In the genomic region with DNA sequence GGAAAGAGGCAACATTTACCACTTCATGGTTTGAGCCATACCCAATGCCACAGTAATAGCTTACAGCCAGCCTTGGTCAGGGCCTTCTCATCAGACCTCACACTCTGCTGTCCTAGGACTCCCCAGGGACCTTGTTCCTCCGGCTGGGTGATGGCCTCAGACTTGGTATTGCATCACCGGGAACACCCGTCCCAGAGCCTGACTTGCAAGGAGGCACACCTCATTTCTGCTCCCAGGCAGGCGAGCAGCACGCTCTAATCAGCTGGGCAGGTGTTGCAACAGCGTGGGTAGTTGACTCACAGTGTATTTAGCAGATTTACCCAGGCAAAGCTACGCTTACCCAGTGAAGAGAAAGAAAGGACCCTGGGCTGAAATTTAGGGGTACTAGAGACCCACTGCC, we compare ENCODE assay signal across 10 mouse cellular contexts. TPM values are rescaled to one million over a fixed set of nuclear protein-coding genes. Genes with fewer than 3 reads are reported as not detected.
DNase-seq lines count a peak whose midpoint lies in the region; ATAC-seq and TF ChIP-seq lines count a peak whose summit lies in the region.
"Had no signal": no experiment of that assay in that cellular context is flagged by ENCODE, and none has a peak within 500 bp of the region (broad histone marks: within the 10 kb centered on the region; RNA-seq: fewer than 3 reads in every experiment).

No protein-coding gene starts in this region.

- H3K36me3 ChIP-seq in liver, adult 2 months (ENCODE audit: control insufficient read depth, insufficient read depth, low read length), result no peaks in the 10 kb centered on the region
- H3K36me3 ChIP-seq in myocyte (ENCODE audit: control insufficient read depth, insufficient read depth), result no peaks in the 10 kb centered on the region
- H3K36me3 ChIP-seq in forebrain, embryonic 16.5 days (ENCODE audit: control insufficient read depth, insufficient read depth), result no peaks in the 10 kb centered on the region
- no peaks in the 10 kb centered on the region for H3K36me3 ChIP-seq in forebrain, embryonic 10.5 days (replicated peaks)
- H3K36me3 ChIP-seq: neural tube, embryonic 12.5 days had no signal

- peak overlapping the region; percentile 85 for H3K27ac ChIP-seq in gastrocnemius, adult 2 months
- H3K27ac ChIP-seq in liver, adult 2 months (replicated peaks; ENCODE audit: insufficient read depth, low read depth, low read length), result peak overlapping the region; percentile 9; the same call in 1 of the 2 replicates
- no peak overlapping the region for H3K27ac ChIP-seq in forebrain, embryonic 16.5 days (ENCODE audit: low read length)
- no peak overlapping the region for H3K27ac ChIP-seq in forebrain, embryonic 10.5 days
- H3K27ac ChIP-seq: kidney, postnatal 0 days; neural tube, embryonic 12.5 days had no signal

- no peaks in the 10 kb centered on the region for H3K27me3 ChIP-seq in liver, adult 2 months (ENCODE audit: control insufficient read depth, insufficient read depth, low read length)
- no peaks in the 10 kb centered on the region for H3K27me3 ChIP-seq in myocyte (ENCODE audit: control insufficient read depth, insufficient read depth, insufficient read length)
- H3K27me3 ChIP-seq in forebrain, embryonic 16.5 days (replicated peaks; ENCODE audit: control insufficient read depth, insufficient read depth, low read length), result no peaks in the 10 kb centered on the region
- no peaks in the 10 kb centered on the region for H3K27me3 ChIP-seq in forebrain, embryonic 10.5 days (ENCODE audit: poor library complexity, severe bottlenecking)
- H3K27me3 ChIP-seq: neural tube, embryonic 12.5 days had no signal

- peaks cover 26% of the 10 kb centered on the region; the same call in 1 of the 2 replicates for H3K79me2 ChIP-seq in liver, adult 2 months (ENCODE audit: control insufficient read depth, insufficient read depth, low read length)
- peaks cover 100% of the 10 kb centered on the region for H3K79me2 ChIP-seq in myocyte (ENCODE audit: control insufficient read depth, insufficient read depth)

- no peak for TF ChIP-seq POLR2A in liver, adult 2 months (IDR thresholded peaks at IDR 0.05; ENCODE audit: extremely low read depth, insufficient read depth, low read length)
- peak; percentile 49 for TF ChIP-seq POLR2A in myocyte (IDR thresholded peaks at IDR 0.05; ENCODE audit: insufficient read length, low read depth)

- no peak for TF ChIP-seq CTCF in gastrocnemius, adult 2 months (IDR thresholded peaks at IDR 0.05)
- no peak for TF ChIP-seq CTCF in liver, adult 2 months (IDR thresholded peaks at IDR 0.05; ENCODE audit: low read depth, low read length)

- no peak overlapping the region for H3ac ChIP-seq in myocyte (ENCODE audit: control insufficient read depth, insufficient read length)

- peak; percentile 80 for DNase-seq in gastrocnemius, adult 2 months
- DNase-seq in gastrocnemius, postnatal 36 days, result no peak
- DNase-seq in adrenal gland, adult 2 months, result peak; percentile 75
- DNase-seq in liver, adult 2 months (ENCODE audit: extremely low read depth, low read depth, low spot score), result peak; percentile 93
- no peak for DNase-seq in right cerebral cortex, postnatal 25 days
- DNase-seq in forebrain, embryonic 10.5 days (ENCODE audit: extremely low spot score, low spot score), result no peak

- H3K9me3 ChIP-seq in forebrain, embryonic 16.5 days (ENCODE audit: control insufficient read depth, low read length), result no peaks in the 10 kb centered on the region
- no peaks in the 10 kb centered on the region for H3K9me3 ChIP-seq in forebrain, embryonic 10.5 days
- H3K9me3 ChIP-seq: neural tube, embryonic 12.5 days had no signal

- H3K4me1 ChIP-seq in liver, adult 2 months (ENCODE audit: control insufficient read depth, insufficient read depth, low read length), result peaks cover 13% of the 10 kb centered on the region
- peaks cover 9% of the 10 kb centered on the region for H3K4me1 ChIP-seq in forebrain, embryonic 16.5 days (replicated peaks; ENCODE audit: control insufficient read depth, insufficient read depth, low read length)
- no peaks in the 10 kb centered on the region for H3K4me1 ChIP-seq in forebrain, embryonic 10.5 days

- WGBS in liver, adult 2 months, result 26% methylated on average over 7 of the region's 7 CpGs
- WGBS in forebrain, embryonic 16.5 days, result 88% methylated on average over 7 of the region's 7 CpGs
- WGBS in forebrain, embryonic 10.5 days, result 88% methylated on average over 7 of the region's 7 CpGs

- H3K9ac ChIP-seq in liver, adult 2 months (ENCODE audit: low read depth, low read length), result no peak overlapping the region
- H3K9ac ChIP-seq in forebrain, embryonic 16.5 days (replicated peaks; ENCODE audit: low read depth, low read length), result no peak overlapping the region
- H3K9ac ChIP-seq: neural tube, embryonic 12.5 days had no signal

- H3K4me2 ChIP-seq in myocyte (ENCODE audit: low read depth), result peak overlapping the region; percentile 39
- H3K4me2 ChIP-seq in forebrain, embryonic 16.5 days (ENCODE audit: low read length), result no peak overlapping the region
- H3K4me2 ChIP-seq: neural tube, embryonic 12.5 days had no signal

- intact Hi-C loops in gastrocnemius, adult 2 months (cut with DNase I), result loop anchor here (2.0 to 5.0 kb wide), 2 partner anchors 61 to 75 kb away; no protein-coding TSS in a partner anchor
- intact Hi-C loops in gastrocnemius, postnatal 36 days (cut with DNase I), result no loop called here

- H3K4me3 ChIP-seq in gastrocnemius, adult 2 months, result peak overlapping the region; percentile 57; the same call in 1 of the 2 replicates
- no peak overlapping the region for H3K4me3 ChIP-seq in liver, adult 2 months (ENCODE audit: insufficient read depth, low read depth, low read length)
- no peak overlapping the region for H3K4me3 ChIP-seq in myocyte
- no peak overlapping the region for H3K4me3 ChIP-seq in forebrain, embryonic 16.5 days (replicated peaks; ENCODE audit: low read length)
- H3K4me3 ChIP-seq in forebrain, embryonic 10.5 days, result no peak overlapping the region
- H3K4me3 ChIP-seq: neural tube, embryonic 12.5 days had no signal

- ATAC-seq in forebrain, embryonic 16.5 days, result no peak

TF ChIP-seq in myocyte, 11 proteins besides CTCF, POLR2A, EP300 and RAD21:
- TF ChIP-seq CEBPB (IDR thresholded peaks at IDR 0.05; ENCODE audit: insufficient read depth, poor library complexity, severe bottlenecking) (peak; percentile 96), POLR2AphosphoS2 (IDR thresholded peaks at IDR 0.05; ENCODE audit: insufficient read length, low read depth) (peak; percentile 58), E2F4 (IDR thresholded peaks at IDR 0.05; ENCODE audit: insufficient read depth) (no peak), REST (IDR thresholded peaks at IDR 0.05; ENCODE audit: insufficient read depth, insufficient read length) (no peak), MYOG (IDR thresholded peaks at IDR 0.05; ENCODE audit: control insufficient read depth in 1 of 3, insufficient read depth in 1 of 3, insufficient read length in 2 of 3, low read depth in 2 of 3) (peak in 1 of 3 experiments; percentile 82), MYOD1 (IDR thresholded peaks at IDR 0.05; ENCODE audit: control insufficient read depth in 1 of 3, insufficient read length in 2 of 3, low read depth in 2 of 3) (peak in 1 of 3 experiments; percentile 82)
TF ChIP-seq in myocyte: peak in this region for 4.

RNA-seq across cellular contexts. Expression of a gene that starts 11.2 kb away (rescaled TPM):
- total RNA-seq in gastrocnemius, adult 2 months (2021), result 100 to 1,000 TPM; 134 to 142 TPM
- 100 to 1,000 TPM; 107 to 112 TPM for total RNA-seq in gastrocnemius, postnatal 36 days (2021)
- 10 to 100 TPM; 56.9 to 61.0 TPM for total RNA-seq in adrenal gland, adult 2 months (2021)
- 32.8 and 38.5 TPM in 2 replicates for polyA plus RNA-seq in adrenal gland, adult 2 months (2012; rRNA removed)
- 12.3 and 12.6 TPM in 2 replicates for total RNA-seq in liver, adult 2 months (2014; rRNA removed)
- 22.6 and 25.3 TPM in 2 replicates for polyA plus RNA-seq in liver, adult 2 months (2012; rRNA removed)
- 103 TPM for polyA plus RNA-seq in myocyte (2012; fragmentation: generic; extraction: Trizol)
- polyA plus RNA-seq in forebrain, embryonic 16.5 days (2015; fragmentation: Nextera tagmentation; extraction: Ambion mirVana), result 17.9 and 22.0 TPM in 2 replicates
- polyA plus RNA-seq in forebrain, embryonic 10.5 days (2016; fragmentation: Nextera tagmentation; extraction: Ambion mirVana), result 5.4 and 5.5 TPM in 2 replicates

Comparison
In these comparisons a context has a peak if more than half of its experiments do, and no peak if none do; other contexts are left out.
1. DNase-seq: peak in gastrocnemius, adult 2 months (single experiment), adrenal gland, adult 2 months (single experiment) and liver, adult 2 months (single experiment); none in gastrocnemius, postnatal 36 days (0 of 2), right cerebral cortex, postnatal 25 days (single experiment) and forebrain, embryonic 10.5 days (single experiment).
2. H3K27ac ChIP-seq: peak in gastrocnemius, adult 2 months (single experiment) and liver, adult 2 months (single experiment); none in forebrain, embryonic 16.5 days (single experiment) and forebrain, embryonic 10.5 days (single experiment).